Mouse (Mus musculus) brown adipose tissue, adult 24 weeks (tissue): ENCODE results near the gene Pla2g15. TPM values are rescaled to one million over a fixed set of nuclear protein-coding genes. Genes with fewer than 3 reads are reported as not detected.
A peak's percentile ranks its signal among the peaks of the same experiment; 100 is the strongest.

Experiments
- H3K27ac ChIP-seq: fragments of 200-500 bp; replicated peaks from 2 replicates; pipeline ENCODE4 v1.5.1; 2012; ENCODE audit warnings: low read depth, mild to moderate bottlenecking, low read length
- H3K4me1 ChIP-seq: fragments of 200-500 bp; 2 replicates; pipeline ENCODE4 v1.6.1; 2012; ENCODE audit warnings: low read length, mixed read lengths; ENCODE audit not compliant: control insufficient read depth, insufficient read depth, insufficient read length
- H3K4me3 ChIP-seq: fragments of 200-500 bp; 2 replicates; pipeline ENCODE4 v1.5.1; 2012; ENCODE audit warnings: low read depth, mild to moderate bottlenecking, low read length, moderate library complexity; ENCODE audit not compliant: insufficient read depth
- polyA plus RNA-seq: library from polyadenylated mRNA; stranded (reverse); fragments of >200 nt; gene quantifications from 2 replicates; pipeline ENCODE4 v1.2.4, GENCODE M21; 2012; ENCODE audit not compliant: missing spikeins, insufficient read depth, insufficient read length

The Pla2g15 gene
- polyA plus RNA-seq: 7.8 and 13.4 TPM in 2 replicates

- Histone ChIP-seq H3K27ac (peak within 1 kb of the TSS; percentile 86), H3K4me3 (peak within 1 kb of the TSS; percentile 78), H3K4me1 (peaks cover 1% of the 10 kb centered on the region)
Measured at GRCm38 (mm10) chr8:106149801-106150652, at the start of gene Pla2g15. TSS of gene Pla2g15 (plus strand) at chr8:106150399.

DNA sequence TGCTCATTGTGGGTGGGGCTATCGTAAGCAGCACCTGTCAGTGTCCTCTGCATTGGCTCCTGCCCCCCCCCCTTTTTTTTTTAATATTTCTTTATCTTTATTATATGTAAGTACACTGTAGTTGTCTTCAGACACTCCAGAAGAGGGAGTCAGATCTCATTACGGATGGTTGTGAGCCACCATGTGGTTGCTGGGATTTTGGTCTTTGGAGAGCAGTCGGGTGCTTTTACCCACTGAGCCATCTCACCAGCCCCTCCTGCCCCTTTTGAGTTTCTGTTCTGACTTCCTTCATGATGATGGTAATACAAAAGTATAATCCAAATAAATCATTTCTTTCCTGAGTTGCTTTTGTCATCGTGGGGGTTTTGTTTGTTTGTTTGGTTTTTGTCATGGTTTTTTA lies 47.9 kb upstream of the Pla2g15 start:
- H3K4me1 ChIP-seq: no peaks in the 10 kb centered on the region
- H3K4me3 ChIP-seq: no peak overlapping the region
- H3K27ac ChIP-seq: no peak overlapping the region

DNA sequence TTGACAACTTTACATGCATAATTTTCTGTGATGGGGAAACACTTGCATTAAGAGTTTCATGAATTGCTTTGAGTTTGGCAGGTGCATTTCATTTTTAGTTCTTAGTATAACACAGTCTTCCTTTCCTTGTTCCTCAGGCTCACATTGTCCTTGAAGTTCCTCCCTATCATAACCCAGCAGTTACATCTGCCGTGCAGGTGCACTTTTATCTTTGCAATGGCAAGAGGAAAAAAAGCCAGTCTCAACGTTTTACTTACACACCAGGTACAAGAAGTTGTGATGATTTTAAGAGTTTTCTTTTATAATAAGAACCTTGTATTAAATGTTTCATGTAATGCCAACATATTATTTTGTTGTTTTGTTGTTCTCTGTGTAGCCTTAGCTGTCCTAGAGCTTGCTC lies 46.3 kb upstream of the Pla2g15 start:
- no peak overlapping the region for H3K4me3 ChIP-seq
- no peaks in the 10 kb centered on the region for H3K4me1 ChIP-seq
- no peak overlapping the region for H3K27ac ChIP-seq

DNA sequence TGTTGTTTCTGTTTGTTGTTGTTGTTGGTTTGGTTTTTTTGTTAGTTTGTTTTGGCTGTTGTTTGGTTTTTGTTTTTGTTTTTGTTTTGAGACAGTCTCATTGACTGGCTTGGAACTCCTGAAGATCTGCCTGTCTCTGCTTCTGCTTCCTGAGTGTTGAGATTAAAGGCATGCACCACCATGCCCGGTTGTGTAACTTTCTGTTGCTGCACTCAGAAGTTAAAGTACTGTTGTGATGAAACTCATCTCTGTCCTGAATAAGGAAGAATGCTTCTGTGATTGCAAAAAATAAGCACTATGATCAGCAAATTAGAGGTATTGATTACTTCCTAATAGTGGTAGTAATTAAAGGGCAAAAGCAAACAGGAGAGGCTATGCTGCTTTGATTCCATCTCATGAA lies 44.0 kb upstream of the Pla2g15 start:
- Histone ChIP-seq H3K27ac (no peak overlapping the region), H3K4me1 (no peaks in the 10 kb centered on the region), H3K4me3 (no peak overlapping the region)

DNA sequence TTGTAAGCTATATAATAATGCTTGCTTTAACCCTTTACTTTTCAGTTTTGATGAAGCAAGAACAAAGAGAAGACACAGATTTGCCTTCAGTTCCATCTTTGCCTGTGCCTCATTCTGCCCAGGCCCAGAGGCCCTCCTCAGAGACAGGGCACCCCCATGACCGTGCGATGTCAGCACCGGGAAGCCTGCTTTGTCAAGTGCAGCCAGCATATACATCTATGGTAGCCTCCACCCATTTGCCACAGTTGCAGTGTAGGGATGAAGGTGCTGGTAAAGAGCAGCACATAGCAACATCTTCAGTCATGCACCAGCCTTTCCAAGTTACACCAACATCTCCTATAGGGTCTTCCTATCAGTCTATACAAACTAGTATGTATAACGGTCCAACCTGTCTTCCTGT lies 42.1 kb upstream of the Pla2g15 start:
- H3K4me3 ChIP-seq: no peak overlapping the region
- no peaks in the 10 kb centered on the region for H3K4me1 ChIP-seq
- H3K27ac ChIP-seq: no peak overlapping the region

DNA sequence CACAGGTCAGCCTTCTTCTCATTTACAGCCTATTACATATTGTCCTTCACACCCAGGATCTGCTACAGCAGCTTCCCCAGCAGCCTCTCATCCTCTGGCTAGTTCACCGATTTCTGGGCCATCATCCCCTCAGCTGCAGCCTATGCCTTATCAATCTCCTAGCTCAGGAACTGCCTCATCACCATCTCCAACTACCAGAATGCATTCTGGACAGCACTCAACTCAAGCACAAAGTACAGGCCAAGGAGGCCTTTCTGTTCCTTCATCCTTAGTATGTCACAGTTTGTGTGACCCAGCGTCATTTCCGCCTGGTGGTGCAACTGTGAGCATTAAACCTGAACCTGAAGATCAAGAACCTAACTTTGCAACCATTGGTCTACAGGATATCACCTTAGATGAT lies 41.5 kb upstream of the Pla2g15 start:
- no peak overlapping the region for H3K27ac ChIP-seq
- no peak overlapping the region for H3K4me3 ChIP-seq
- H3K4me1 ChIP-seq: no peaks in the 10 kb centered on the region

DNA sequence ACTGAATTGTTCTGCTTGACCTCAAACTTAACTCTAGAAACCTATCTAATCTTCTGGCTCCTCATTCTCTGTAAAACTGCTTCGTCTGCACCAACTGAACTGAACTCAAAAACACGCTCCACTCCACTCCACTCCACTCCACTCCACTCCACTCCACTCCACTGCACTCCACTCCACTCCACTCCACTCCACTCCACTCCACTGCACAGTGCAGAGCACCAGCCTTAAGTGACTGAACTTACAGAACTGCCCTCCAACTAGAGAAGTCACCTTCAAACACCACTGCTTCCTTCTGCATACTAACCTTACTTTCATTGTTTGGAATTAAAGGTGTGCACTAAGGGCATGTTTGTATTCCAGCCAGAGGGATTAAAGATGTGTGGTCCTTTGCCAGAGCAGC lies 38.2 kb upstream of the Pla2g15 start:
- no peak overlapping the region for H3K4me3 ChIP-seq
- H3K27ac ChIP-seq: no peak overlapping the region
- H3K4me1 ChIP-seq: no peaks in the 10 kb centered on the region

DNA sequence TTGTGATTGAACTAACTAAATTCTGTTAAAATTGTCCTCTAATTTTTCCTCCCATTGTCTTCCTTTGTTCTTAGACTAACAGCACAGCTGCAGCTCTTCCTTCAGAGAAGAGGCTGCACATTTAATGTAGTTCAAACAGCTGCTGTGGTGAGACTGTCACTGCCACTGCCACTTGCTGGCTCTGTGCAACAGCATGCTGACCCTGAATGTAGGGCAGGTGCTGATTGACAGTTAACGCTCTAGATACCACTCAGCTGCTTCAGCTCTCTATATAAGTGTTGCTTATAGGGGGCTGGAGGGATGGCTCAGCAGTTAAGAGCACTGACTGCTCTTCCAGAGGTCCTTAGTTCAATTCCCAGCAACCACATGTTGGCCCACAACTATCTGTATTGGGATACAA lies 37.7 kb upstream of the Pla2g15 start:
- Histone ChIP-seq H3K27ac (no peak overlapping the region), H3K4me1 (no peaks in the 10 kb centered on the region), H3K4me3 (no peak overlapping the region)

GRCm38 (mm10) chr8:106115897-106116296 lies 34.3 kb upstream of the Pla2g15 start:
- Histone ChIP-seq H3K4me3 (no peak overlapping the region), H3K27ac (no peak overlapping the region)

DNA sequence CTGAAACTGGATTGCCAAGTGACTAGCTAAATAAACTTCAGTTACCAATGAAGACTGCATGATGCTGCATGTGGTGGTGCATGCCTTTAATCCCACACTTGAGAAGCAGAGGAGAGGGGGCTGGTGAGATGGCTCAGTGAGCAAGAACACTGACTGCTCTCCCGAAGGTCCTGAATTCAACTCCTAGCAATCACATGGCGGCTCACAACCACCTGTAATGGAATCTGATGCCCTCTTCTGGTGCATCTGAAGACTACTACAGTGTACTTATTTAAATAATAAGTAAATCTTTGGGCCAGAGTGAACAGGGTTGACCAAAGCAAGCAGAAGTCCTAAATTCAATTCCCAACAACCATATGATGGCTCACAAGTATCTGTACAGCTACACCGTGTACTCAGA lies 26.8 kb upstream of the Pla2g15 start:
- Histone ChIP-seq H3K4me1 (no peaks in the 10 kb centered on the region), H3K4me3 (no peak overlapping the region), H3K27ac (no peak overlapping the region)

More at GRCm38 (mm10) chr8:106115897-106116296, 34.3 kb upstream of the Pla2g15 start:
- no peaks in the 10 kb centered on the region for H3K4me1 ChIP-seq

GRCm38 (mm10) chr8:106126055-106126454 lies 24.1 kb upstream of the Pla2g15 start:
- Histone ChIP-seq H3K4me1 (no peaks in the 10 kb centered on the region), H3K27ac (no peak overlapping the region)

GRCm38 (mm10) chr8:106127054-106127453 lies 23.1 kb upstream of the Pla2g15 start:
- no peaks in the 10 kb centered on the region for H3K4me1 ChIP-seq
- no peak overlapping the region for H3K4me3 ChIP-seq
- no peak overlapping the region for H3K27ac ChIP-seq

More at GRCm38 (mm10) chr8:106126055-106126454, 24.1 kb upstream of the Pla2g15 start:
- H3K4me3 ChIP-seq: no peak overlapping the region

DNA sequence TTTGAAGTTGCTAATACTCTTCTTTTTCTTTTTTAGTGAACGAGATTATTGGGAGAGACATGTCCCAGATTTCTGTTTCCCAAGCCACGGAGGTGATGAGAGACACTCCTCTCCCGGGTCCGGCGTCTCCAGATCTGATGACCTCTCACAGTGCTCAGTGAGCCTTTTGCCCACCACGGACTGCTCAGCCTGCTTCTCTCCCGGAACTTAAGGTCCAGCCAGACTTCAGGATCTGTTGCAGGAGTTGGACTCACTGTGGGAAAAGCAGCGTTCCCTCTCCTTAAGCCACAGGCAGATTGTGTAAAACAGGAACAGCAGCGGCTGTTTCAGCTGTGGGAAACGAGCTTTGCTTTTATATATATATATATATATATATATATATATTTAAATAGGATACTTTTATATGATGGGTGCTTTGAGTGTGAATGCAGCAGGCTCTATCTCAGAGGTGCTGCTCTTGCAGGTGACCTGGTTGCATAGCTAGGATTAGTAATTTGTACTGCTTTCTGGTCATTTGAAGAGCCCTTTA lies 22.3 kb upstream of the Pla2g15 start:
- Histone ChIP-seq H3K4me3 (no peak overlapping the region), H3K4me1 (no peaks in the 10 kb centered on the region), H3K27ac (no peak overlapping the region)

DNA sequence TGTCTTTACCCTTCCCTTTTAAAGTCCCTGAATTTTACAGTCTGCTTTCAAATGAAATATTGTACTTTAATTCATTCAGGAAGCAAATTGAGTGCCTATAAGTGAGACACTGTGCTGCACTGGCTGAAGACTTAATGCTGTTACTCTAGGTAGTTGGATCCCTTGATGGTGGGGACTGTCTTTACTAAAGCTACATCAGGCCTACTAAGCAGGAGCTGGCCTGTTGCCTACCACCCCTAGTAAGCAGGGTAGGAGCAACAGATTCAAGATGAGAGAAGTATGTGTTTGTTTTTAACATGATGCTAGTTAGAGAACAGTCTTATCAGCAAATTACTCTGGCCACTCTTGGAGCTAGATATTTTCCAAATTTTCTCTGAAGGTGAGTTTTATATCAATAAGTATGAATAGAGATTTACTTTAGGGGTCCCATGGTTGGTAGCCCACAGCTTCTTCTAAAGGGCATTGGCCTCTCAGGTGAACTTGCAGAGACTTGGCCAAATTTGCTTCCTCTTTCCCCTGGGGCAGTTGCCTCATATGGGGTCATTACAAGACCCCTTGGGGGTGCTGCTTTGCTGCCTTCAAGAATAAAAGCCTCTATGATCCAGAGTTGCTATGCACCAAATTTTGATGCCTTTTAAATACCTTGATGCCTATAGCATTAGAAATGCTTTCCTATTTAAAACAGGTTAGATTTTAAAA lies 20.8 kb upstream of the Pla2g15 start:
- no peaks in the 10 kb centered on the region for H3K4me1 ChIP-seq
- H3K4me3 ChIP-seq: no peak overlapping the region
- H3K27ac ChIP-seq: no peak overlapping the region

DNA sequence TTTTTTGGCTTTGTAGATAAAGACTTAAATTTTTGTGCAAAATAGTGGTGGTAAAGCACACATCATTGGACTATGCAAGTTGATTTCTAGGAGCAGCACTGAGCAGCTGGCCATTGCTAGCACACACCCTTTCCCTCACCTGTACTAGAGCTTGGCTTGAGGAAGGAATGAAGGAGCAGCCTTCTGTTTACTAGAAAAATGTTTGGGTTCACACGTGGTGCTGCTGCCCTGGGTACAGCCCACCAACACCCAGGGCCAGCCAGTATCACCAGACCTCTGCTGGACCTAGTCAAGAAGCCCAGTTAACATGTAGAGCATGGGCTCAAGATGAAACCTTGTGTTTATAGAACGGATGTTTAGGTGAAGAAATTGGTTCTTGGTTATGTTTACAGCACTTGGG lies 20.2 kb upstream of the Pla2g15 start:
- Histone ChIP-seq H3K4me1 (no peaks in the 10 kb centered on the region), H3K27ac (no peak overlapping the region)

More for the DNA sequence above, 20.2 kb upstream of the Pla2g15 start:
- no peak overlapping the region for H3K4me3 ChIP-seq
